Mouse (Mus musculus): ENCODE results near the gene Rhot2. TPM values are rescaled to one million over a fixed set of nuclear protein-coding genes. Genes with fewer than 3 reads are reported as not detected.
A peak's percentile ranks its signal among the peaks of the same experiment; 100 is the strongest.
"Not testable (repeated sequence)": the region's sequence is repeated elsewhere in the genome, so short reads cannot be mapped to it uniquely, and the experiment has no call there.

Rhot2 gene
- total RNA-seq, 2 experiments from 2014 or later: 95.6 to 97.8 TPM

DNA sequence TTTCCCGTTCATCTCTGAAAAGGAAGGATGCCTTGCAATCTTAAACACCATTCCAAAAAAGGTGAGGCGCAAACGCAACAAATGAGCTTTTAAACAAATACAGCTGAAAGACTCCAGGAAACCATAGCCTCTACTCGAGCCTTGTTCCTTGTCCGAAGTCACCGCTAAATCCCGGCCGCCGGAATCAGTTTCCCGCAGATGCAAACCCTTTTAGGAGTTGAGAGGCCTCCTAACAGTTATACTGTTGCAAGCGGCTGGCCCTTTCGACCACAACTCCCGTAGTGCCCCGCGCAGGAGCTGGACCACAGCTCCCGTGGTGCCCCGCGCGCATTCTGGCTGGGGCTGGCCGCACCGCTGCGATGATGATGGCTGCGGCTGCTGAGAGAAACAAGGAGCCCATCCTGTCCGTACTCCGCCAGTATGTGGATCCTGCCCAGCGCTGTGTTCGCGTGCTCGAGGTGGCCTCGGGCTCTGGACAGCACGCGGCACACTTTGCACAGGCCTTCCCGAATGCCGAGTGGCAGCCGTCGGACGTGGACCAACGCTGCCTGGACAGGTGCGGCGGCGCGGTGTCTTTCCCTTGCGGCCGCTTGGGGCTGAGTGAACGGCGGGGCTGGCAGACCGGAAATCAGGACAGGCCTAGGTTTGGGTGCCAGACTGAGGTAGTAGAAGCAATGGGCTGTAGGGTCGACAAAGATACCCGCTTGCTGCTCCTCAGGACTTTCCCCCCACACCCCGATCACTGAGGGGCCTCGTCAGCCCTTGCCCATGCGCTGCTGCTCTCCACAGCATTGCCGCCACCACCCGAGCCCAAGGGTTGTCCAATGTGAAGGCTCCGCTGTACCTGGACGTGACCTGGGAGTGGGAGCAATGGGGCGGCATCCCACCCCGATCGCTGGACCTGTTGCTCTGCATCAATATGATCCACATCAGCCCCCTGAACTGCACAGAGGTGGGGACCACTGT, 30.8 kb upstream of the Rhot2 start:
- peak; percentile 91 to 93 for DNase-seq (ENCODE audit: low spot score in 2 of 2)

DNA sequence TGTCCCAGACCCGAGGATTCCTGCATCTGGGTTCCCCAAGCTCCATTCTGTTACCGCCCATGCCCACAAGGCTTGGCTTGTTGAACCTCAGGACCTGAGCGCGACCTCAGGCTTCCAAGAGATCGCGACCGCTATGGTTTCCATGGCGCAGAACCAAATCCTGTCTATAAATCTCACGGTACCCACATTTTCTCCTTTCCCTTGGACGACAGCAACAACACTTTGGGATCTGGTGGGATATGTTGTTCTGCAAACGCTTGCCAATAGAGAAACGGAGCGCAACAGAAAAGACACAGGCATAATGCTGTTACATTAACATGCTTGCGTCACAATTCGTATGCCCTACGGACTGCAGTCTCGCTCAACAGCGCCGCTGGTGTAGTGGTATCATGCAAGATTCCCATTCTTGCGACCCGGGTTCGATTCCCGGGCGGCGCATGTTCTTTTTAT, 30.1 kb upstream of the Rhot2 start, which contains the start of gene Mettl26:
TSS of gene Mettl26 (plus strand) at position 354 of the 450 bp plus-strand sequence.
- peak; percentile 98 to 99 for DNase-seq (ENCODE audit: low spot score in 2 of 2)

DNA sequence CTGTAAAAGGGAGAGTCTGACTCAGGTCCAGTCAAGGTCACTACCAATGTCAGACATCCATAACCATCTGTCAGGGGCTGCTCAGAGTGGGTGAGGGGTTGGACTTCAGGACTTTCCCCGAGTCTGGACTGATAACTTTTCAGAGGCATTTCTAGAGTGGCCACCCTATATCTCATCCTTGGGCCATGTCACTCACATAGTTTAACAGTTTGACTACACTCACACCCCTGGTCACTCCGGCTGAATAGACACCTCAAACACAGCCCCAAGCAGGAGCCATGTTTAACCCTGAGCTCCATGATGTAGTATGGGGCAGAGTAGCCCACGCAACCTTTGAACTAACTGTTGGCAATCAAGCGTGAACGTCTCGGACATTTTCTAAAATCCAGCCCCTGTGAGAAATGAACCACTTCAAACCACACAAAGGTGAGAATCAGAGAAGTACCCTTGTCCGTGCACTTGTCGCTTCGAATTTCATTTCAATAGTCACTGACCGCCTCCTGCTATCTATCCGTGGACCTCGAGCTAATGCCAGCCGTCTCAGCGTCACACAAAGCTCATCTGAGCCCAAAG, 29.6 kb upstream of the Rhot2 start:
- no peak for DNase-seq (ENCODE audit: low spot score in 2 of 2)

DNA sequence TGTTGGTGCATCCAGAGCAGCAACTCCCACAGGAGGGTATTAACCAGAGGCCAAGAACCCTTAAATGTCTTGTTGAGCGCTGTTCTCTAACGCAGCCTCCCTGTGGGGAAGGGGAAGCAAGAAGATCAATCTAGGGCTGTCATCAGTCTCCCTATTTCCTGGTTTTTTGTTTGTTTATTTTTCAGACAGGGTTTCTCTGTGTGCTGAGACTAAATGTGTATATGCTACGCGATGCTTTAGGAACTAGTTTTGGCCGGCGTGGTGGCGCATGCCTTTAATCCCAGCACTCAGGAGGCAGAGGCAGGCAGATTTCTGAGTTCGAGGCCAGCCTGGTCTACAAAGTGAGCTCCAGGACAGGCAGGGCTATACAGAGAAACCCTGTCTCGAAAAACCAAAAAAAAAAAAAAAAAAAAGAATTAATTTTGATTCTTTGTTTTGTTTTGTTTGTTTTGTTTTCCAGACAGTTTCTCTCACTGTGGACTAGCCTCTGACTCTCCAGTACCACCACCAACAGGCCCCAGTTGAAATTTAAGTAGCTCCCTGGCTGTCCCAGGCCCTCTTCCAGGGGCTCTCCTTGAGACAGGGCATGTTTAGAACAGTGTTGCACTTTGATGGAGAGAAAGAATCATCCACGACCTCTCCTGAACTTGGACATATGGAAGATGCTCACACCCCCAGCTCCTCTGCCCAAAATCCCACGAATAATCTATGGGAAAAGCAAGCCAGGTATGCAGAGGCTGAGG, 28.9 kb upstream of the Rhot2 start:
- no peak for DNase-seq (ENCODE audit: low spot score in 2 of 2)

DNA sequence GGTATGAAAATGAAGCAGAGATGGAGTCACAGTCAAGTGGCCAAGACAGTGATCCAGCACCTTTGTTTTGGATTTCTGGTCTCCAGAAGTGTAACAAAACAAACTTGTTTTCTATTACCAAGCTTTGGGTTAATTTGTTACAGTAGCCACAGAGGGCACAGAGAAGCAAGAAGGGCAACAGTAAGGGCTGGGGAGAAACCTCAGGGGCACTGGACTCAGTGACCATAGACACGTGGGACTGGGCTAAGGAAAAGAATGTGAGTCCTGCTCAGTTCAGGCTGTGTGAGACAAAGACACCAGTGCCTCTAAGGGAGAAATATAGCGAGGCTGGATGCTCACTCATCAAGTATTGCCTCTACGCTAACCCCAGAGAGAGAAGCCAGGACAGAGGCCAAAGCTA, 28.0 kb upstream of the Rhot2 start:
- DNase-seq (ENCODE audit: low spot score in 2 of 2): no peak

DNA sequence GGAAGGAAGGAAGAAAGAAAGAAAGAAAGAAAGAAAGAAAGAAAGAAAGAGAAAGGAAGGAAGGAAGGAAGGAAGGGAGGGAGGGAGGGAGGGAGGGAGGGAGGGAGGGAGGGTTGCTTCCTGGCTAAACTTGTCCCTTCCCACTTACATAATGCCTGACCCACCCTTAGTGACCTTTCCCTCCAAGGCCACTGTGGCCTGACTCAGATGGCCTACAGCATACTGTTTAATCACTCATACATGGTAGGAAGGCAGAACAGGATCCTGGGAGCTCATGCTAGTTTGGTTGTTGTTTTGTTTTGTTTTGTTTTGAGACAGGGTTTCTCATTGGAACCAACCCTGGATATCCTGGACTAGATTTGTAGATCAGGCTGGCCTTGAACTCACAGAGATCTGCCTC, 26.9 kb upstream of the Rhot2 start:
- DNase-seq (ENCODE audit: low spot score in 2 of 2): not testable (repeated sequence)

DNA sequence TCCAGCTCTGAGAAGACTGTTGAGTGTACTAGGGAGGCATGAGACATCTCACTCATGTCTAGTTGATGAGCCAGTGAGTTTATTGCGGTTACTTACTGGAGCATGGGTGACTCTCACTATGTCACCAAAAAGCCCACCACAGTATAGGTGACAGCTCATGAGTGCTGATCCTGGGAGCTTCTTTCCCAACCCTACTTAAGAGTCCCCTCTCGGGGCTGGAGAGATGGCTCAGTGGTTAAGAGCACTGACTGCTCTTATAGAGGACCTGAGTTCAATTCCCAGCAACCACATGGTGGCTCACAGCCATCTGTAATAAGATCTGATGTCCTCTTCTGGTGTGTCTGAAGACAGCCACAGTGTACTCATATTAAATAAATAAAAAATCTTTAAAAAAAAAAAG, 25.3 kb upstream of the Rhot2 start:
- DNase-seq (ENCODE audit: low spot score in 2 of 2): no peak

DNA sequence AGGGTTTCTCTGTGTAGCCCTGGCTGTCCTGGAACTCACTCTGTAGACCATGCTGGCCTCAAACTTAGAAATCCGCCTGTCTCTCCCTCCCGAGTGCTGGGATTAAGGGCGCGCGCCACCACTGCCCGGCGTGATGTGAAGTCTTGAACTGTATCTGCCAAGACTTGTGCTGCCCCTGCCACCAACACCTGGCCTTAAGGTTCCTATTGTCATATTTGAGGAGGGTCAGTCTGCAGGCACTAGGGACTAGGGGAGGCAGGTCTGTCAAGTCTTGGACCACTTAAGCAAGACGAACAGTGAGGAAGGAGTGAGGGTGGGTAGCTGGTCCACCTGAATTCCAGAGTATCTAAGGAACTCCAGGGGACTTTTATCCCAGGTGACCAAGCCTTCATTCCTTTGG, 24.8 kb upstream of the Rhot2 start:
- DNase-seq (ENCODE audit: low spot score in 2 of 2): no peak

DNA sequence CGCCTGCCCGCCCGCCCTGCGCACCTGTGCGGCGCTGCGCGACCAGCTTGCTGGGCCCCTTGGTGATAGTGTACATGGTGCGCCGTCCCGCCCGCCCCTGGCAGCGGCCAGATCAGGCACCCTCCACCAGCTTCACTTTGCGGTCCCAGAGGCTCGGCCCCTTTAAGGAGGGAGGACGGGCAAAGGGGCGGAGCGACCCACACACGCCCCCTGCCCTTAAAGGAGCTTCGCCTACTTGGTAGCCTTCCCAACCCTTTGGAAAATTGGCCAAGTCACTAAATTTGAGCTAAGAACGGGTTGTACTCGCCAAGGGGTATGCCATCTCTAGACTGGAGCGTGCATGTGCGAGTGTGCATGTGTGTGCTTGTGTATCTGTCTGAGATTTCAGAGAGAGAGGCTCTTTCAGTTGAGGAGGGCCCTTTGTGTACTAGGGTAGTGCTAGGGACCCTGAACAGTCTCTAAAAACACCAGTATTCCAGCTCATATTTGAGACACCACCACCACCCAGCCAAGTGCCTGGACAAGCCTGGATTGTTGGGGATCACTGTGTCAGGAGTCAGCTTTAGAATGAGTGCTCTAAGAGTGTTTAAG, 24.0 kb upstream of the Rhot2 start, which contains the start of gene Mcrip2:
TSS of gene Mcrip2 (minus strand) at position 164 of the 591 bp plus-strand sequence.
- peak; percentile 78 to 87 for DNase-seq (ENCODE audit: low spot score in 2 of 2)

DNA sequence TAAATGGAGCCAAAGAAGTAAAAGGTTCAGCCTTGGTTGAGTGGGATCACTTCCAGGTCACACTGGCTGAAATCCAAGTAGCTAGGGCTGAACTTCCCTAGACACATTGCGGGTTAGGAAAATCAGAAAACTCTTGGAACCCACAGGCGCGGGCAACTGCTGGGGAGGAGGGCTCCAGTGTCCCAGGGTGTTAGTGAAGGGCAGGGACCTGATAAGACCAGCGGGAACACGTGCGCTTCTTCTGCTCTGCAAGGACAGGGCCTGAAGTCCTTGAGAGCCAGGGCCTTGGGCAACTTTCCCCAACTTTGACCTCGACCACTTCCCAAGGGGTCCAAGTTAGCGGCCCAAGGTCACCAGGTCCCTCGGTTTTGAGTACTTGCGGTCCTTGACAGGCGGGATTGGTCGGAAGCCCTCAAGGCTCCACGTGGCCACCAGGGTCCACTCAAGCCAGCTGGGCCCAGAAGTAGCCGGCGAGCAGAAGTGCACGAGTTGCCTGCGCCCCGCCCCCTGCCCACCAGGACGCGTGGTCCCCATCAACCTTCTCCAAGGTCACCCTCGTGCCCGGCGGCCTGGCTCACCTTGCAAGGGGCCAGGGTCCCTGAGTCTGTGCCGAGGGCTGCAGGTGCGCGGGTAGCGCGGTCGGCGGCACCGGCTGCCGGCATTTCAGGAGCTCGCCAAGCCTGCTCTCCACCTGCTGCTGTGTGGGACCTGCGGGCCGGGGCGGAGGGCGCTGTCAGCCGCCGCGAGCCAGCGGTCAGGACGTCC, 23.4 kb upstream of the Rhot2 start:
- DNase-seq (ENCODE audit: low spot score in 2 of 2): peak in 1 of 2 experiments; percentile 28

DNA sequence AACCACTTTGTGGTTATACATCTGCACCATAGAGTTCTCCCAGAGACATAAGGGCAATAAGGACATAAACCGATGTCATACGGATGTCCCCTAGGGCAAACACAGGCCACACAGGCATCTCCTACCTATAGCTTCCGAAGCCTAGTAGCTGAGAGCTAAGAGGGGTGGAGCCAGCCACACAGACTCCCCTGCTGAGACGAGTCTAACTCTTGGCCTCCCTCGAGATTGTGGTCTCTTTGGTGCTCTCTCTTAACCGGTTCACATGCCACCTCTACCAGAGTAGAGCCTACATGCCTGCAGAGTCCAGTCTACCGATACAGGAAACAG, 22.8 kb upstream of the Rhot2 start:
- no peak for DNase-seq (ENCODE audit: low spot score in 2 of 2)

DNA sequence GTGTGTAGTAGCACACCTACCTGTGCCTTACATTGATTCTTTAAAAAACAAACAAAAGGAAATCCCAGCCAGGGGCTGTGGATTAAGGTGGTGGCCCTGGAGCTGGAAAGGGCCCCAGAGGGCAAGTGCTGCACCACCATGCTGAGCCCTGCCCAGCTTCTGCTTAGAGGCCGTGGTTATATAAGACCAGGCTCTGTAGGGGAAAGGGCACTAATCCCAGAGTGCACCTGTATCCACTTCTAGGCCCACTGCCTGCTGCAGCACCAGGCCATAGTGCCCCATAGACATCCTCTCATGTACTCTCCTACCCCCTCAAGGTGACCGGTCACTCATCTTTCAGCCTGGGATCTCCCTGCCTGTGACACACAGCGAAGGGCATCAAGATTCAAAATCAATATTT, 21.5 kb upstream of the Rhot2 start:
- DNase-seq (ENCODE audit: low spot score in 2 of 2): no peak

DNA sequence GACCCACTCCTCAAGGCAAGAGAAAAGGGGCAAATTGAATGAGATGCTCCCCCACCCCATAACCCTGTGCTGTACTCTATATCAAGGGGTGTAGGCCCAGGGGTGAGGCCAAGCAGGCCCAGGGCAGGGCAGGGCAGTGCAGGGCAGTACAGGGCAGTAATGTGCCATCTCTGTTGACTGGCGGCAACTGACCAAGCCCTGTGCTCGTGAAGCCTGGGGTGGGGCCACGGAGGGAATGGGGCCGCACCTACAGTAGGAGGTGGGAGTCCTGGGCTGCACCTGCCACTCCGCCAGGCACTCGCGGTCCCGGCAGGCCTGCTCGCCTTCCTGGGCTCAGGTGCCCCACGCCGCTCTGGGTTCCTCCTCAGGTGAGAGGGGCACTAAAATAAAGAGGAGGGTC, 20.6 kb upstream of the Rhot2 start:
- no peak for DNase-seq (ENCODE audit: low spot score in 2 of 2)

DNA sequence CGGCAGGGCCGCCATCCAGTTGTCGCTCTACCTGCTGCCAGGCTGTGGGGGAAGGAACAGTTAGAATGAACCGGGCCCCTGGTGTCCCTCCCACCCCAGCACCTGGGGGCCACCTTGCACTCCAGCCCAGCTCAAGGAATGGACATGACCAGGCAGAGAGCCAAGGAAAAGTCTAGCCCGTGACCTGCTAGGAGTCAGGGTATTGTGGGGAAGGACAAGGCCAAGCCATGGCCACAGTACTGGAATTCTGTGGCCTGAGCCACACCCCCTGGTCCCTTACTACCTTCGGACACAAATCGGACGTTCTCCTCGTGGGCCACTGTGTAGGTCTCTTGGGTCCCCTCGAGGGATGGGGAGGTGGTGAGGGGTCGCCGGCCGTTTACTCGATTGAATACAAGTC, 19.7 kb upstream of the Rhot2 start:
- DNase-seq (ENCODE audit: low spot score in 2 of 2): no peak

DNA sequence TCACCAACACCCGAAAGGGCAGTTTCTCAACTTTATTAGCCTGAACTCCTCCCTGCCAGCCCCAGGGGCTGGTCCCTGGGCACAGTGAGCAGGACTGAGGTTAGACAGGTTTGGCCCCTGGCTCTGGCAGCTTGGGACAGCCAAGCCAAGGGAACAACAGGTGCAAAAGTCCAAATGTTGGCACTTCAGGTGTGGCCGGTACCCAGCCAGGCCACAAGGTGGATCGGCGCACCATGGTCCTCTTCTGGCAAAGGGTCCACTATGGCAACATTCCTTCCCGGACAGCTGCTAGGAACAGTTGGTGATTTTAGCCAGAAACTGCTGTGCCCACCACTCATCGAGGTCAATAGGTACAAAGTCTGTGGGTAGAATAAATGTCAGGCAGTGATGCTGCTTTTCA, 19.0 kb upstream of the Rhot2 start:
- DNase-seq (ENCODE audit: low spot score in 2 of 2): no peak

DNA sequence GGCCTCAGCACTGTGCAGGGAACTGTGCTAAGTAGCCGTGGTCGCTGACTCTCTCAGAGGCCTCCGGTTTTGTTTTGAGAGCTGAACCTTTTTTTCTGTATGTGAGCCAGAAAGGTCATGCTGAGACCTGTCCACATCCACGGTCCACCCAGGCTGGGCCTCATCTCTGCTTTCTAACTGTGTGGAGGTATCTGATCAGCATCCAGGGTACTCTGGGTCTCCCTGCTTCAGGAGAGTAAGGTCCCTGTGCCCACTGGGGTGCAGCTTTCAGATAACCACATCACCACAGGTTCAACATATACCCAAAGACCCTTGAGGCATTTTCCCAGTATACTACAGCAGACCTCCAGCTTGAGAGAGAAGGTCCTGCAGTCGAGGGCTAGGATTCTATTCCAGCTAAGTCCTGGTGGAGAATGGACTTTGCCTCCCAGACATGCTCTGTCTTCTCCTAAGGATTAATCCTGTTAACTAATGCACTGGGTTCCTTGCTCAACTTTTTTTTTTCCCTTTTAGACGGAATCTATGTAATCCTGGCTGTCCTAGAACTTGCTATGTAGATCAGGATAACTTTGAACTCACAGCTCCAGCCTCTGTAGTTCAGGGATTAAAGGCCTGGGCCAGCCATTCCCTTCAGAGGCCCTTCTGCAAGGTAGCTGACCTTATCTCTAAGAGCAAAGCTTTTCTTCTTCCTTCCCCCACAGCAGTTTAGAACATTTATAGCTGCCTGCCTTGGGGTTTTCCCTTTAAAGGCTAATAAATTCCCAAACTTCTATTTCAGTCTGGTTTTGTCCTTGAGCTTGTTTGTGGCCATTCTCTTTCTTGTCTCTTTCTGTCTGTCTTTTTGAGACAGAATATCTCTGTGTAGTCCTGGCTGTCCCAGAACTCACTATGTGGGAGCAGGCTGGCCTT, 17.3 kb upstream of the Rhot2 start:
- DNase-seq (ENCODE audit: low spot score in 2 of 2): no peak

DNA sequence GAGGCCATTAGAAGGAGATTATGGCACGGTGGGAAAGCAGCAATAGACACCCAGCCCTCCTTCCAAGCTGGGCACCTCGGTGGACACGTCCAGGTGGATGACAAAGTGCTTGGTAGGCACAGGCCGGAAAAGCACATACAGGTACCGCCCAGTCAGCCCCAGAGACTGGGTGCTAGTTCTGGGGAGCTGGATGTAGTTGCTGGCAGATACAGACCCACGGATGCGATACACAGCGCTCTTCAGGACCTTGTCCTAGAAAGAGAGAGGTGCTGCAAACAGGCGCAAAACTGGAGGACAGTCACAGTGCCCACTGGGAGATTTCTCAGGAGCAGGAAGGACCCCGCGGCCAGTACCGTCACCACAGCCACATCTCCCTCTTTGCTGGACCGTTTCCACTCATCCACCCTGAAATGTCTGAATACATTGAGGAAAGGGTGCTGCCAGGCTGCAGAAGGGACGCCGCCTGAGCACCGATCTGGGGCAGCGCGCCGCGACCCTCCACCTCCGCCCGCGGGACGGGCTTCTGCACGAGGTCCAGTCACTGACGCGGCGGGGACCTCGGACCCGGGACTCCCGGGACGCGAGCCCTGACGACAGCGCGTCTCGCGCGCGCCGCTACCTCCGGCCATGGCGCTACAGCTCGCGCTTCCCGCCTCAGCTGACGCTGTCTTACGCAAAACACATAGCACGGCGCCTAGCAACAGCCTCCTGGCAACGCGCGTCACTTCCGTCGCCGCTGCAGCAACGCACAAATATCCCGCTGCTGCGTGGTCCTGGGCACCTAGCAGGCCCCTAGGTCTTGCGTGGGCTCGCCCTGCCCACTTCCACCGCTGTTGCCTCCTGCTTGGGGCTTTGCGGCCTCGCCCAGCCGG, 16.4 kb upstream of the Rhot2 start, which contains the start of gene Wdr90:
TSS of gene Wdr90 (minus strand) at position 670 of the 872 bp plus-strand sequence.
- peak; percentile 88 to 94 for DNase-seq (ENCODE audit: low spot score in 2 of 2)

DNA sequence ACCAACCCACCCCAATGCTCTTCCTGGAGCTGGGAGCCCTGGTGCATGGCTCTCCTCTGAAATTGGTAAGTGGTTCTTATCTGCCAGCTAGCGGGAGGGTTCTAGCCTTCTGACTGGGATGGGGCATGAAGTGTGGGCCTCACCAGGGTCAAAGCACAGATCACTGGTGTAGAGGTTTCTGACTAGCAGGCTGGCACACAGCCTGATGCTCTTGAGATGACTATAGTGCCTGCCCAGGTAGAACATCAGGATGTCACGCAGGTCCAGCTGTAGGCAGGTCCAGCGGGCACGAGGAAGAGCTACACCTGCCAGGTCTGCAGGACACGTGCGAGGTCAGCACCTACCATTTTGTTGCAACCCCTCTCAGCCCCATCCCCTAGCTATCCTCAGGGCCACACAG, 15.6 kb upstream of the Rhot2 start:
- no peak for DNase-seq (ENCODE audit: low spot score in 2 of 2)

Data from layer of hippocampus, postnatal 14 days (tissue).